Comparison of ENCODE assay signal across 8 mouse cellular contexts in the genomic region with DNA sequence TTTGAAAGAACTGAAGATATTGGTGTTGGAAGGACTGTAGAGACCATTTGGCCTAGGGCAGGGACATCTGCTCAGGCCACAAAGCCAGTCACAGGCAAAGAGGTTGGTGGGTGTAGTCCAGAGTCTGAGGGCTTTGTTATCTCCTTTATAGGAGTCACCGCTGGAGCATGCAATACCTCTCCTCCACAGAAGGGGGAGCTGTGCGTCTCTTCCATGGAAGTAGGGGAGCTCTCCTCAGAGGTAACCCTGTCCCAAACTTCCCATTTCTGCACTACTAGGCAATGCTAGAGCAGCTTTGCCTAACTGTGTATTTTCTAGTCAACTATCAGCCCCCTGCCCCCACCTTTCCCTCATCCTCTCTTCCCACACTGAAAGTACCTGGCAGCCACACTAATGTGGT.
DNase-seq lines count a peak whose midpoint lies in the region; ATAC-seq lines count a peak whose summit lies in the region.

No protein-coding gene starts in this region.

- peak; percentile 11 for DNase-seq in forebrain, embryonic 14.5 days (ENCODE audit: low spot score)
- DNase-seq in midbrain, embryonic 14.5 days = peak; percentile 34
- peak; percentile 21 for DNase-seq in forelimb bud, embryonic 11.5 days (ENCODE audit: low read depth, low spot score)
- DNase-seq in testis, postnatal 14 days (ENCODE audit: low spot score) = peak; percentile 15
- no peak for DNase-seq in spleen, adult 12 weeks (ENCODE audit: low spot score)

- no peaks in the 10 kb centered on the region for H3K4me1 ChIP-seq in forebrain, embryonic 14.5 days (ENCODE audit: control insufficient read depth, insufficient read depth, low read length)
- H3K4me1 ChIP-seq in forebrain, embryonic 13.5 days = peaks cover 7% of the 10 kb centered on the region; the same call in 1 of the 2 replicates
- no peaks in the 10 kb centered on the region for H3K4me1 ChIP-seq in midbrain, embryonic 14.5 days (ENCODE audit: control insufficient read depth, insufficient read depth, low read length)
- no peaks in the 10 kb centered on the region for H3K4me1 ChIP-seq in midbrain, embryonic 13.5 days (replicated peaks)
- peaks cover 3% of the 10 kb centered on the region; the same call in 1 of the 2 replicates for H3K4me1 ChIP-seq in intestine, embryonic 16.5 days (ENCODE audit: control insufficient read depth, insufficient read depth, low read length)

- H3K27me3 ChIP-seq in forebrain, embryonic 14.5 days (replicated peaks; ENCODE audit: control insufficient read depth, insufficient read depth, low read length) = no peaks in the 10 kb centered on the region
- no peaks in the 10 kb centered on the region for H3K27me3 ChIP-seq in forebrain, embryonic 13.5 days
- H3K27me3 ChIP-seq in midbrain, embryonic 14.5 days (ENCODE audit: control insufficient read depth, insufficient read depth, low read length) = no peaks in the 10 kb centered on the region
- no peaks in the 10 kb centered on the region for H3K27me3 ChIP-seq in midbrain, embryonic 13.5 days
- no peaks in the 10 kb centered on the region for H3K27me3 ChIP-seq in intestine, embryonic 16.5 days (replicated peaks; ENCODE audit: control insufficient read depth, insufficient read depth, low read length)

- H3K27ac ChIP-seq in forebrain, embryonic 14.5 days (ENCODE audit: low read depth, low read length) = no peak overlapping the region
- H3K27ac ChIP-seq in forebrain, embryonic 13.5 days = no peak overlapping the region
- no peak overlapping the region for H3K27ac ChIP-seq in midbrain, embryonic 14.5 days (replicated peaks; ENCODE audit: low read depth, low read length)
- H3K27ac ChIP-seq in midbrain, embryonic 13.5 days = no peak overlapping the region
- H3K27ac ChIP-seq in intestine, embryonic 16.5 days (ENCODE audit: low read length) = no peak overlapping the region

- no peak overlapping the region for H3K4me2 ChIP-seq in forebrain, embryonic 14.5 days (ENCODE audit: low read length)
- H3K4me2 ChIP-seq in forebrain, embryonic 13.5 days = no peak overlapping the region
- no peak overlapping the region for H3K4me2 ChIP-seq in midbrain, embryonic 14.5 days (ENCODE audit: low read length)
- no peak overlapping the region for H3K4me2 ChIP-seq in midbrain, embryonic 13.5 days (replicated peaks)
- no peak overlapping the region for H3K4me2 ChIP-seq in intestine, embryonic 16.5 days (ENCODE audit: low read depth, low read length)

- no peaks in the 10 kb centered on the region for H3K36me3 ChIP-seq in forebrain, embryonic 14.5 days (ENCODE audit: control insufficient read depth, insufficient read depth, low read length)
- no peaks in the 10 kb centered on the region for H3K36me3 ChIP-seq in forebrain, embryonic 13.5 days (ENCODE audit: poor library complexity, severe bottlenecking)
- no peaks in the 10 kb centered on the region for H3K36me3 ChIP-seq in midbrain, embryonic 14.5 days (ENCODE audit: control insufficient read depth, insufficient read depth, low read length)
- H3K36me3 ChIP-seq in midbrain, embryonic 13.5 days = no peaks in the 10 kb centered on the region
- H3K36me3 ChIP-seq in intestine, embryonic 16.5 days (ENCODE audit: control insufficient read depth, insufficient read depth, low read length) = no peaks in the 10 kb centered on the region

- no peak overlapping the region for H3K9ac ChIP-seq in forebrain, embryonic 14.5 days (ENCODE audit: low read length)
- no peak overlapping the region for H3K9ac ChIP-seq in forebrain, embryonic 13.5 days
- H3K9ac ChIP-seq in midbrain, embryonic 14.5 days (replicated peaks; ENCODE audit: low read length) = no peak overlapping the region
- no peak overlapping the region for H3K9ac ChIP-seq in midbrain, embryonic 13.5 days (replicated peaks)
- no peak overlapping the region for H3K9ac ChIP-seq in intestine, embryonic 16.5 days (ENCODE audit: low read depth, low read length)

- H3K4me3 ChIP-seq in forebrain, embryonic 14.5 days (ENCODE audit: low read depth, low read length) = no peak overlapping the region
- H3K4me3 ChIP-seq in forebrain, embryonic 13.5 days = no peak overlapping the region
- no peak overlapping the region for H3K4me3 ChIP-seq in midbrain, embryonic 14.5 days (replicated peaks; ENCODE audit: low read depth, low read length)
- no peak overlapping the region for H3K4me3 ChIP-seq in midbrain, embryonic 13.5 days (replicated peaks)
- H3K4me3 ChIP-seq in intestine, embryonic 16.5 days (ENCODE audit: low read length) = no peak overlapping the region

- ATAC-seq in forebrain, embryonic 14.5 days = no peak
- no peak for ATAC-seq in forebrain, embryonic 13.5 days
- ATAC-seq in midbrain, embryonic 14.5 days (ENCODE audit: low FRiP score, low TSS enrichment) = no peak
- ATAC-seq in midbrain, embryonic 13.5 days = no peak
- no peak for ATAC-seq in intestine, embryonic 16.5 days

- WGBS in forebrain, embryonic 14.5 days = 59% methylated on average over 2 of the region's 2 CpGs
- WGBS in forebrain, embryonic 13.5 days = 40% methylated on average over 2 of the region's 2 CpGs
- WGBS in midbrain, embryonic 14.5 days = 35% methylated on average over 2 of the region's 2 CpGs
- WGBS in midbrain, embryonic 13.5 days = 55% methylated on average over 2 of the region's 2 CpGs
- 48% methylated on average over 2 of the region's 2 CpGs for WGBS in intestine, embryonic 16.5 days

- H3K9me3 ChIP-seq in forebrain, embryonic 14.5 days (replicated peaks; ENCODE audit: control insufficient read depth, low read length) = no peaks in the 10 kb centered on the region
- no peaks in the 10 kb centered on the region for H3K9me3 ChIP-seq in forebrain, embryonic 13.5 days (replicated peaks)
- H3K9me3 ChIP-seq in midbrain, embryonic 14.5 days (ENCODE audit: control insufficient read depth, low read length) = no peaks in the 10 kb centered on the region
- no peaks in the 10 kb centered on the region for H3K9me3 ChIP-seq in midbrain, embryonic 13.5 days
- H3K9me3 ChIP-seq in intestine, embryonic 16.5 days (ENCODE audit: control insufficient read depth, low read length) = no peaks in the 10 kb centered on the region
